Mouse (Mus musculus): Measurements from ENCODE around the gene Krt15. TPM values are rescaled to one million over a fixed set of nuclear protein-coding genes. Genes with fewer than 3 reads are reported as not detected.

Krt15 gene
- total and polyA plus RNA-seq, 2 experiments from 2014 or later: 0.17 TPM; not detected in 1

GRCm38 (mm10) chr11:100100391-100100790 is 35.3 kb downstream of the Krt15 start:
- no peak overlapping the region for H3K4me3 ChIP-seq (ENCODE audit: low read depth, low read length)
- no peak for ATAC-seq
- no peak for DNase-seq
- H3K36me3 ChIP-seq (ENCODE audit: insufficient read depth): no peaks in the 10 kb centered on the region
- no peaks in the 10 kb centered on the region for H3K4me1 ChIP-seq (ENCODE audit: insufficient read depth)
- WGBS: 77% methylated on average over 4 of the region's 4 CpGs
- TF ChIP-seq CTCF (IDR thresholded peaks at IDR 0.05; ENCODE audit: low read depth): no peak
- no peak overlapping the region for H3K4me2 ChIP-seq (ENCODE audit: low read depth)
- H3K27ac ChIP-seq (ENCODE audit: low read depth, low read length): no peak overlapping the region
- no peak overlapping the region for H3K9ac ChIP-seq
- no peaks in the 10 kb centered on the region for H3K27me3 ChIP-seq (ENCODE audit: insufficient read depth, low read length)
- no peaks in the 10 kb centered on the region for H3K9me3 ChIP-seq (ENCODE audit: low read length)

GRCm38 (mm10) chr11:100097819-100098218 is 37.9 kb downstream of the Krt15 start:
- Histone ChIP-seq H3K9ac (no peak overlapping the region), H3K36me3 (ENCODE audit: insufficient read depth) (no peaks in the 10 kb centered on the region), H3K27me3 (ENCODE audit: insufficient read depth, low read length) (no peaks in the 10 kb centered on the region), H3K4me1 (ENCODE audit: insufficient read depth) (no peaks in the 10 kb centered on the region), H3K9me3 (ENCODE audit: low read length) (no peaks in the 10 kb centered on the region), H3K4me2 (ENCODE audit: low read depth) (no peak overlapping the region), H3K27ac (ENCODE audit: low read depth, low read length) (no peak overlapping the region), H3K4me3 (ENCODE audit: low read depth, low read length) (no peak overlapping the region)
- WGBS: 86% methylated on average over 9 of the region's 9 CpGs
- DNase-seq: no peak
- TF ChIP-seq CTCF (IDR thresholded peaks at IDR 0.05; ENCODE audit: low read depth): no peak
- no peak for ATAC-seq

GRCm38 (mm10) chr11:100096141-100096540 is 39.6 kb downstream of the Krt15 start, which contains the start of gene Krt35:
Krt35 (minus strand) TSS chr11:100096241.
- Histone ChIP-seq H3K9me3 (ENCODE audit: low read length) (no peaks in the 10 kb centered on the region), H3K4me3 (ENCODE audit: low read depth, low read length) (no peak within 1 kb of the TSS), H3K4me2 (ENCODE audit: low read depth) (no peak within 1 kb of the TSS), H3K27me3 (ENCODE audit: insufficient read depth, low read length) (no peaks in the 10 kb centered on the region), H3K36me3 (ENCODE audit: insufficient read depth) (no peaks in the 10 kb centered on the region), H3K9ac (no peak within 1 kb of the TSS), H3K4me1 (ENCODE audit: insufficient read depth) (no peaks in the 10 kb centered on the region), H3K27ac (ENCODE audit: low read depth, low read length) (no peak within 1 kb of the TSS)
- TF ChIP-seq CTCF (IDR thresholded peaks at IDR 0.05; ENCODE audit: low read depth): no peak
- no peak for DNase-seq
- 42% methylated on average over 9 of the region's 9 CpGs for WGBS
- ATAC-seq: no peak

- Histone ChIP-seq H3K9me3 (ENCODE audit: low read length) (no peaks in the 10 kb centered on the region), H3K36me3 (ENCODE audit: insufficient read depth) (no peaks in the 10 kb centered on the region), H3K27ac (ENCODE audit: low read depth, low read length) (no peak overlapping the region), H3K27me3 (ENCODE audit: insufficient read depth, low read length) (no peaks in the 10 kb centered on the region), H3K4me3 (ENCODE audit: low read depth, low read length) (no peak overlapping the region), H3K4me1 (ENCODE audit: insufficient read depth) (no peaks in the 10 kb centered on the region), H3K9ac (no peak overlapping the region), H3K4me2 (ENCODE audit: low read depth) (no peak overlapping the region)
- ATAC-seq (no peak), DNase-seq (no peak)
- TF ChIP-seq CTCF (IDR thresholded peaks at IDR 0.05; ENCODE audit: low read depth): no peak
- 70% methylated on average over 7 of the region's 7 CpGs for WGBS
Measured at GRCm38 (mm10) chr11:100088378-100089025, 47.2 kb downstream of the Krt15 start.

- Histone ChIP-seq H3K4me3 (ENCODE audit: low read depth, low read length) (no peak within 1 kb of the TSS), H3K9me3 (ENCODE audit: low read length) (no peaks in the 10 kb centered on the region), H3K36me3 (ENCODE audit: insufficient read depth) (no peaks in the 10 kb centered on the region), H3K27me3 (ENCODE audit: insufficient read depth, low read length) (no peaks in the 10 kb centered on the region), H3K4me1 (ENCODE audit: insufficient read depth) (no peaks in the 10 kb centered on the region), H3K27ac (ENCODE audit: low read depth, low read length) (no peak within 1 kb of the TSS), H3K4me2 (ENCODE audit: low read depth) (no peak within 1 kb of the TSS), H3K9ac (no peak within 1 kb of the TSS)
- 96% methylated on average over 10 of the region's 10 CpGs for WGBS
- DNase-seq (no peak), ATAC-seq (no peak)
- no peak for TF ChIP-seq CTCF (IDR thresholded peaks at IDR 0.05; ENCODE audit: low read depth)
Measured at GRCm38 (mm10) chr11:100087861-100088260, 47.9 kb downstream of the Krt15 start, which contains the start of gene Krt32. Krt32 (minus strand) TSS chr11:100088226.

Other genes with a start within 250 kb of the Krt15 start
- gene Krtap31-1, start 228.0 kb downstream of the Krt15 start, total RNA-seq (2014; rRNA removed): not detected in 2 replicates
- not detected in 2 replicates for gene Krtap31-1, start 228.0 kb downstream of the Krt15 start, polyA plus RNA-seq (2015; fragmentation: Nextera tagmentation; extraction: Ambion mirVana)
- gene Gm11565, start 221.2 kb downstream of the Krt15 start, total RNA-seq (2014; rRNA removed): not detected in 2 replicates
- gene Gm11565, start 221.2 kb downstream of the Krt15 start, polyA plus RNA-seq (2015; fragmentation: Nextera tagmentation; extraction: Ambion mirVana): not detected in 2 replicates
- not detected in 2 replicates for gene Krtap31-2, start 199.6 kb downstream of the Krt15 start, total RNA-seq (2014; rRNA removed)
- not detected in 2 replicates for gene Krtap31-2, start 199.6 kb downstream of the Krt15 start, polyA plus RNA-seq (2015; fragmentation: Nextera tagmentation; extraction: Ambion mirVana)
- gene Krtap9-5, start 187.5 kb downstream of the Krt15 start, total RNA-seq (2014; rRNA removed): not detected in 2 replicates
- gene Krtap9-5, start 187.5 kb downstream of the Krt15 start, polyA plus RNA-seq (2015; fragmentation: Nextera tagmentation; extraction: Ambion mirVana): not detected in 2 replicates
- gene Krtap29-1, start 156.9 kb downstream of the Krt15 start, total RNA-seq (2014; rRNA removed): not detected in 2 replicates
- not detected in 2 replicates for gene Krtap29-1, start 156.9 kb downstream of the Krt15 start, polyA plus RNA-seq (2015; fragmentation: Nextera tagmentation; extraction: Ambion mirVana)
- gene Krtap16-1, start 149.3 kb downstream of the Krt15 start, total RNA-seq (2014; rRNA removed): not detected in 2 replicates
- not detected in 2 replicates for gene Krtap16-1, start 149.3 kb downstream of the Krt15 start, polyA plus RNA-seq (2015; fragmentation: Nextera tagmentation; extraction: Ambion mirVana)
- gene Krtap17-1, start 141.9 kb downstream of the Krt15 start, total RNA-seq (2014; rRNA removed): not detected in 2 replicates
- gene Krtap17-1, start 141.9 kb downstream of the Krt15 start, polyA plus RNA-seq (2015; fragmentation: Nextera tagmentation; extraction: Ambion mirVana): 0.26 and 0.98 TPM in 2 replicates
- gene Krt33a, start 119.7 kb downstream of the Krt15 start, total RNA-seq (2014; rRNA removed): 0.15 TPM in 1 of 2 replicates, not detected in the other
- not detected in 2 replicates for gene Krt33a, start 119.7 kb downstream of the Krt15 start, polyA plus RNA-seq (2015; fragmentation: Nextera tagmentation; extraction: Ambion mirVana)
- gene Krt33b, start 106.1 kb downstream of the Krt15 start, total RNA-seq (2014; rRNA removed): not detected in 2 replicates
- gene Krt33b, start 106.1 kb downstream of the Krt15 start, polyA plus RNA-seq (2015; fragmentation: Nextera tagmentation; extraction: Ambion mirVana): not detected in 2 replicates
- gene Krt34, start 94.4 kb downstream of the Krt15 start, total RNA-seq (2014; rRNA removed): not detected in 2 replicates
- gene Krt34, start 94.4 kb downstream of the Krt15 start, polyA plus RNA-seq (2015; fragmentation: Nextera tagmentation; extraction: Ambion mirVana): 0.10 TPM in 1 of 2 replicates, not detected in the other
- gene Krt31, start 85.4 kb downstream of the Krt15 start, total RNA-seq (2014; rRNA removed): not detected in 2 replicates
- gene Krt31, start 85.4 kb downstream of the Krt15 start, polyA plus RNA-seq (2015; fragmentation: Nextera tagmentation; extraction: Ambion mirVana): not detected in 2 replicates
- gene Krt32, start 47.7 kb downstream of the Krt15 start, total RNA-seq (2014; rRNA removed): not detected in 2 replicates
- gene Krt32, start 47.7 kb downstream of the Krt15 start, polyA plus RNA-seq (2015; fragmentation: Nextera tagmentation; extraction: Ambion mirVana): not detected in 2 replicates
- gene Krt35, start 39.7 kb downstream of the Krt15 start, total RNA-seq (2014; rRNA removed): not detected in 2 replicates
- gene Krt35, start 39.7 kb downstream of the Krt15 start, polyA plus RNA-seq (2015; fragmentation: Nextera tagmentation; extraction: Ambion mirVana): not detected in 2 replicates
- not detected in 2 replicates for gene Krt36, start 30.3 kb downstream of the Krt15 start, total RNA-seq (2014; rRNA removed)
- not detected in 2 replicates for gene Krt36, start 30.3 kb downstream of the Krt15 start, polyA plus RNA-seq (2015; fragmentation: Nextera tagmentation; extraction: Ambion mirVana)
- gene Krt13, start 14.4 kb downstream of the Krt15 start, total RNA-seq (2014; rRNA removed): not detected in 2 replicates
- gene Krt13, start 14.4 kb downstream of the Krt15 start, polyA plus RNA-seq (2015; fragmentation: Nextera tagmentation; extraction: Ambion mirVana): 0.31 TPM in 1 of 2 replicates, not detected in the other
- 5.8 and 6.5 TPM in 2 replicates for gene Krt19, start 12.7 kb upstream of the Krt15 start, total RNA-seq (2014; rRNA removed)
- 3.8 and 7.0 TPM in 2 replicates for gene Krt19, start 12.7 kb upstream of the Krt15 start, polyA plus RNA-seq (2015; fragmentation: Nextera tagmentation; extraction: Ambion mirVana)
- gene Krt9, start 57.3 kb upstream of the Krt15 start, total RNA-seq (2014; rRNA removed): not detected in 2 replicates
- 0.06 TPM in 1 of 2 replicates, not detected in the other for gene Krt9, start 57.3 kb upstream of the Krt15 start, polyA plus RNA-seq (2015; fragmentation: Nextera tagmentation; extraction: Ambion mirVana)
- gene Krt14, start 71.6 kb upstream of the Krt15 start, total RNA-seq (2014; rRNA removed): 0.14 and 0.15 TPM in 2 replicates
- 0.63 and 0.88 TPM in 2 replicates for gene Krt14, start 71.6 kb upstream of the Krt15 start, polyA plus RNA-seq (2015; fragmentation: Nextera tagmentation; extraction: Ambion mirVana)
- gene Krt16, start 113.0 kb upstream of the Krt15 start, total RNA-seq (2014; rRNA removed): not detected in 2 replicates
- gene Krt16, start 113.0 kb upstream of the Krt15 start, polyA plus RNA-seq (2015; fragmentation: Nextera tagmentation; extraction: Ambion mirVana): not detected in 2 replicates
- gene Krt17, start 125.1 kb upstream of the Krt15 start, total RNA-seq (2014; rRNA removed): 0.31 TPM in 1 of 2 replicates, not detected in the other
- 0.47 and 0.51 TPM in 2 replicates for gene Krt17, start 125.1 kb upstream of the Krt15 start, polyA plus RNA-seq (2015; fragmentation: Nextera tagmentation; extraction: Ambion mirVana)
- not detected in 2 replicates for gene Krt42, start 133.9 kb upstream of the Krt15 start, total RNA-seq (2014; rRNA removed)
- not detected in 2 replicates for gene Krt42, start 133.9 kb upstream of the Krt15 start, polyA plus RNA-seq (2015; fragmentation: Nextera tagmentation; extraction: Ambion mirVana)
- gene Eif1, start 184.0 kb upstream of the Krt15 start, total RNA-seq (2014; rRNA removed): 105 and 115 TPM in 2 replicates
- 1,342 and 1,370 TPM in 2 replicates for gene Eif1, start 184.0 kb upstream of the Krt15 start, polyA plus RNA-seq (2015; fragmentation: Nextera tagmentation; extraction: Ambion mirVana)
- gene Gast, start 198.5 kb upstream of the Krt15 start, total RNA-seq (2014; rRNA removed): not detected in 2 replicates
- gene Gast, start 198.5 kb upstream of the Krt15 start, polyA plus RNA-seq (2015; fragmentation: Nextera tagmentation; extraction: Ambion mirVana): 0.48 and 0.51 TPM in 2 replicates
- 274 and 518 TPM in 2 replicates for gene Hap1, start 220.2 kb upstream of the Krt15 start, total RNA-seq (2014; rRNA removed)
- 131 and 237 TPM in 2 replicates for gene Hap1, start 220.2 kb upstream of the Krt15 start, polyA plus RNA-seq (2015; fragmentation: Nextera tagmentation; extraction: Ambion mirVana)